Mouse (Mus musculus) natural killer cell, adult 2 months (primary cell): ENCODE results near the gene Zfyve27.

Experiments
- DNase-seq, 2 experiments: peaks; one replicate each; pipeline ENCODE4 v3.0.0; 2022; ENCODE audit warnings: low spot score in 2 of 2

Zfyve27 gene

GRCm38 (mm10) chr19:42163764-42164163, at the start of gene Zfyve27:
Gene Zfyve27, plus strand, starts transcription at chr19:42163951.
- no peak for DNase-seq

- DNase-seq = no peak
Observed at GRCm38 (mm10) chr19:42115783-42116335, 47.9 kb upstream of the Zfyve27 start.

GRCm38 (mm10) chr19:42118142-42118541, 45.6 kb upstream of the Zfyve27 start:
- DNase-seq = no peak

- DNase-seq = no peak
Observed at GRCm38 (mm10) chr19:42118596-42118995, 45.2 kb upstream of the Zfyve27 start.

GRCm38 (mm10) chr19:42120451-42120850, 43.3 kb upstream of the Zfyve27 start:
- DNase-seq = no peak

GRCm38 (mm10) chr19:42124684-42125083, 39.1 kb upstream of the Zfyve27 start:
- no peak for DNase-seq

- DNase-seq = no peak
Observed at GRCm38 (mm10) chr19:42125501-42126218, 38.1 kb upstream of the Zfyve27 start.

- DNase-seq = no peak
Observed at GRCm38 (mm10) chr19:42126219-42126605, 37.5 kb upstream of the Zfyve27 start.

GRCm38 (mm10) chr19:42127024-42127423, 36.7 kb upstream of the Zfyve27 start:
- no peak for DNase-seq

GRCm38 (mm10) chr19:42128052-42128740, 35.6 kb upstream of the Zfyve27 start:
- no peak for DNase-seq

GRCm38 (mm10) chr19:42128787-42129508, 34.8 kb upstream of the Zfyve27 start, which contains the start of gene Avpi1:
Gene Avpi1, minus strand, starts transcription at chr19:42129059.
- DNase-seq = peak; percentile 78 to 91

GRCm38 (mm10) chr19:42129509-42130293, 34.0 kb upstream of the Zfyve27 start:
- no peak for DNase-seq

- DNase-seq = no peak
Observed at GRCm38 (mm10) chr19:42130294-42130606, 33.5 kb upstream of the Zfyve27 start.

- DNase-seq = no peak
Observed at GRCm38 (mm10) chr19:42131101-42131500, 32.6 kb upstream of the Zfyve27 start.

- DNase-seq = no peak
Observed at GRCm38 (mm10) chr19:42135070-42135469, 28.7 kb upstream of the Zfyve27 start.

- DNase-seq = no peak
Observed at GRCm38 (mm10) chr19:42136126-42136525, 27.6 kb upstream of the Zfyve27 start.

- no peak for DNase-seq
Observed at GRCm38 (mm10) chr19:42137167-42137672, 26.5 kb upstream of the Zfyve27 start.

GRCm38 (mm10) chr19:42138517-42139285, 25.1 kb upstream of the Zfyve27 start:
- DNase-seq = no peak

- DNase-seq = no peak
Observed at GRCm38 (mm10) chr19:42139724-42140517, 23.8 kb upstream of the Zfyve27 start.

GRCm38 (mm10) chr19:42141998-42142397, 21.8 kb upstream of the Zfyve27 start:
- no peak for DNase-seq
